Mouse (Mus musculus): ENCODE measurements at regions not wholly inside any gene's neighbourhood (a gene's known extent, or its start where the extent isn't known, plus 50 kb on each side); places are given as distances from the start of the nearest gene placed in this dataset.

DNA sequence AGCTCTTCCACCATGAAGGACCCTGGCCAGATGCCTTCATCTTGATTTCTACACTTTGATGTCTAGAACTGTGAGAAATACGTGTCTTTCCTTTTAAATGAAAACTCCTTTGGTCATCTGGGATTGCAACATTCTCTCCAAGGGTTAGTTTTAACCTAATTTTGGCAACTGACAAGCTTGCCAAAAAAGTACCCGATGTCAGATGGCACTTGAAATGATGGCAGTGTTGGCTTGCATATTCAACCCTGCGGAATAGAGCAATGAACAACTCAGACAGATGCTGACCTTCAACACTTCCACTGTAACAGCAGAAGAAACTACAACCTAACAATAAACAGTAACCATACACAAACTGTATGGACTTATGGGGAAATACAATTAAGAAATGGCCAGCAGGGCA is 286.9 kb upstream of the Sfrp2 start:
- TF ChIP-seq CTCF (IDR thresholded peaks at IDR 0.05; ENCODE audit: control insufficient read depth, insufficient read depth, insufficient replicate concordance, low read depth, low read length) (no peak), POLR2A (IDR thresholded peaks at IDR 0.05; ENCODE audit: control insufficient read depth, low read depth, low read length) (no peak)

All from testis, adult 2 months (tissue).